Mouse (Mus musculus) heart, adult 18-20 months (tissue): Measurements from ENCODE around the gene Tmem184c. TPM values are rescaled to one million over a fixed set of nuclear protein-coding genes. Genes with fewer than 3 reads are reported as not detected.

Source experiments
- total RNA-seq, 2 experiments: library from RNA; stranded (reverse); gene quantifications; 2 replicates each; pipeline ENCODE4 v1.2.3; 2021

Gene Tmem184c
- total RNA-seq, 2 experiments from 2014 or later, result 10.9 to 13.2 TPM

Other genes with a start within 250 kb of the Tmem184c start
- 10 to 100 TPM; 49.3 to 51.0 TPM for gene Arhgap10, start 92.7 kb downstream of the Tmem184c start, total RNA-seq
- 10 to 100 TPM; 10.0 to 11.8 TPM for gene Prmt9, start 61.3 kb downstream of the Tmem184c start, total RNA-seq
- 10 to 100 TPM; 42.7 to 51.6 TPM for gene Ednra, start 113.8 kb upstream of the Tmem184c start, total RNA-seq